ENCODE assay signal across 18 mouse cellular contexts in genomic region chr12:71534199-71534598, GRCm38 (mm10).
A peak's percentile ranks its signal among the peaks of the same experiment; 100 is the strongest.
DNase-seq lines count a peak whose midpoint lies in the region; ATAC-seq and TF ChIP-seq lines count a peak whose summit lies in the region.
"Had no signal": no experiment of that assay in that cellular context is flagged by ENCODE, and none has a peak within 500 bp of the region (broad histone marks: within the 10 kb centered on the region; RNA-seq: fewer than 3 reads in every experiment).

No protein-coding gene starts in this region.

- no peak for TF ChIP-seq CTCF in cerebellum, adult 2 months (IDR thresholded peaks at IDR 0.05; ENCODE audit: borderline replicate concordance, insufficient read depth, low read depth, low read length)

- H3K4me3 ChIP-seq in forebrain, embryonic 12.5 days (replicated peaks) = no peak overlapping the region
- no peak overlapping the region for H3K4me3 ChIP-seq in hindbrain, embryonic 10.5 days
- no peak overlapping the region for H3K4me3 ChIP-seq in midbrain, embryonic 10.5 days
- no peak overlapping the region for H3K4me3 ChIP-seq in neural tube, embryonic 13.5 days
- no peak overlapping the region for H3K4me3 ChIP-seq in cerebellum, adult 2 months (replicated peaks; ENCODE audit: insufficient read depth, low read depth, low read length)
- H3K4me3 ChIP-seq: erythroblast, embryonic 14.5 days; heart, embryonic 13.5 days; limb, embryonic 13.5 days had no signal

- ATAC-seq in forebrain, embryonic 12.5 days (ENCODE audit: low FRiP score) = peak; percentile 71
- 0 out of 2 replicates have a peak, but pooled peaks have one; percentile 8 for ATAC-seq in neural tube, embryonic 13.5 days (ENCODE audit: low read depth)
- no peak for ATAC-seq in megakaryocyte, adult 5-6 weeks (ENCODE audit: poor library complexity, severe bottlenecking)

- H3K27me3 ChIP-seq in forebrain, embryonic 12.5 days = peaks cover 14% of the 10 kb centered on the region; the same call in 1 of the 2 replicates
- no peaks in the 10 kb centered on the region for H3K27me3 ChIP-seq in hindbrain, embryonic 10.5 days (ENCODE audit: insufficient read depth, poor library complexity, severe bottlenecking)
- peaks cover 16% of the 10 kb centered on the region for H3K27me3 ChIP-seq in midbrain, embryonic 10.5 days (ENCODE audit: low read depth, poor library complexity, severe bottlenecking)
- no peaks in the 10 kb centered on the region for H3K27me3 ChIP-seq in neural tube, embryonic 13.5 days
- H3K27me3 ChIP-seq in cerebellum, adult 2 months (ENCODE audit: control insufficient read depth, insufficient read depth, low read length) = no peaks in the 10 kb centered on the region; the same call in 1 of the 2 replicates
- H3K27me3 ChIP-seq: limb, embryonic 13.5 days had no signal

- no peak overlapping the region for H3K9ac ChIP-seq in forebrain, embryonic 12.5 days
- no peak overlapping the region for H3K9ac ChIP-seq in neural tube, embryonic 13.5 days
- H3K9ac ChIP-seq: heart, embryonic 13.5 days; limb, embryonic 13.5 days; liver, embryonic 14.5 days had no signal

- H3K27ac ChIP-seq in forebrain, embryonic 12.5 days = peak overlapping the region; percentile 90
- H3K27ac ChIP-seq in hindbrain, embryonic 10.5 days = peak overlapping the region; percentile 81
- H3K27ac ChIP-seq in midbrain, embryonic 10.5 days (replicated peaks) = peak overlapping the region; percentile 76; the same call in 1 of the 2 replicates
- H3K27ac ChIP-seq in neural tube, embryonic 13.5 days (replicated peaks) = peak overlapping the region; percentile 89
- no peak overlapping the region for H3K27ac ChIP-seq in cerebellum, adult 2 months (ENCODE audit: insufficient read depth, low read length)
- H3K27ac ChIP-seq: heart, embryonic 13.5 days; limb, embryonic 13.5 days; liver, embryonic 14.5 days had no signal

- DNase-seq in hindbrain, embryonic 10.5 days (ENCODE audit: low spot score) = no peak
- no peak for DNase-seq in midbrain, embryonic 10.5 days (ENCODE audit: low spot score)
- no peak for DNase-seq in Muller cell, postnatal 12 days (ENCODE audit: inconsistent ontology term)
- no peak for DNase-seq in cerebellum, adult 2 months
- DNase-seq in embryo, embryonic 9.5 days (ENCODE audit: extremely low spot score) = no peak
- DNase-seq: cerebellum, adult 11-12 months; gastrocnemius, postnatal 36 days; kidney, adult 2 months; kidney, postnatal 25 days; right cerebral cortex, postnatal 4 days; thymus, postnatal 25 days had no signal

- H3K4me1 ChIP-seq in forebrain, embryonic 12.5 days = peaks cover 28% of the 10 kb centered on the region
- H3K4me1 ChIP-seq in hindbrain, embryonic 10.5 days (replicated peaks) = peaks cover 23% of the 10 kb centered on the region
- H3K4me1 ChIP-seq in midbrain, embryonic 10.5 days = peaks cover 20% of the 10 kb centered on the region
- peaks cover 51% of the 10 kb centered on the region for H3K4me1 ChIP-seq in neural tube, embryonic 13.5 days (replicated peaks)
- no peaks in the 10 kb centered on the region for H3K4me1 ChIP-seq in cerebellum, adult 2 months (ENCODE audit: control insufficient read depth, insufficient read depth, low read length)
- H3K4me1 ChIP-seq: limb, embryonic 13.5 days had no signal

- WGBS in forebrain, embryonic 12.5 days = 73% methylated on average over 4 of the region's 4 CpGs
- WGBS in hindbrain, embryonic 10.5 days = 76% methylated on average over 4 of the region's 4 CpGs
- WGBS in midbrain, embryonic 10.5 days = 79% methylated on average over 4 of the region's 4 CpGs
- WGBS in neural tube, embryonic 13.5 days = 57% methylated on average over 4 of the region's 4 CpGs
- 77% methylated on average over 4 of the region's 4 CpGs for WGBS in cerebellum, adult 2 months

- no peak overlapping the region for H3K4me2 ChIP-seq in forebrain, embryonic 12.5 days
- H3K4me2 ChIP-seq in neural tube, embryonic 13.5 days = no peak overlapping the region
- H3K4me2 ChIP-seq: heart, embryonic 13.5 days; limb, embryonic 13.5 days had no signal

- H3K9me3 ChIP-seq in forebrain, embryonic 12.5 days = no peaks in the 10 kb centered on the region
- no peaks in the 10 kb centered on the region for H3K9me3 ChIP-seq in hindbrain, embryonic 10.5 days
- no peaks in the 10 kb centered on the region for H3K9me3 ChIP-seq in midbrain, embryonic 10.5 days (replicated peaks)
- no peaks in the 10 kb centered on the region for H3K9me3 ChIP-seq in neural tube, embryonic 13.5 days
- H3K9me3 ChIP-seq: heart, embryonic 13.5 days; limb, embryonic 13.5 days had no signal

- H3K36me3 ChIP-seq in forebrain, embryonic 12.5 days (replicated peaks) = no peaks in the 10 kb centered on the region
- no peaks in the 10 kb centered on the region for H3K36me3 ChIP-seq in hindbrain, embryonic 10.5 days
- no peaks in the 10 kb centered on the region for H3K36me3 ChIP-seq in midbrain, embryonic 10.5 days
- H3K36me3 ChIP-seq in neural tube, embryonic 13.5 days = no peaks in the 10 kb centered on the region
- H3K36me3 ChIP-seq: heart, embryonic 13.5 days; limb, embryonic 13.5 days had no signal

- no peak for TF ChIP-seq POLR2A in cerebellum, adult 2 months (IDR thresholded peaks at IDR 0.05; ENCODE audit: borderline replicate concordance, insufficient read depth, low read length)
